Mouse (Mus musculus): ENCODE results near the gene Lrrc3c.
"Not testable (repeated sequence)": the region's sequence is repeated elsewhere in the genome, so short reads cannot be mapped to it uniquely, and the experiment has no call there.

Gene Lrrc3c

DNA sequence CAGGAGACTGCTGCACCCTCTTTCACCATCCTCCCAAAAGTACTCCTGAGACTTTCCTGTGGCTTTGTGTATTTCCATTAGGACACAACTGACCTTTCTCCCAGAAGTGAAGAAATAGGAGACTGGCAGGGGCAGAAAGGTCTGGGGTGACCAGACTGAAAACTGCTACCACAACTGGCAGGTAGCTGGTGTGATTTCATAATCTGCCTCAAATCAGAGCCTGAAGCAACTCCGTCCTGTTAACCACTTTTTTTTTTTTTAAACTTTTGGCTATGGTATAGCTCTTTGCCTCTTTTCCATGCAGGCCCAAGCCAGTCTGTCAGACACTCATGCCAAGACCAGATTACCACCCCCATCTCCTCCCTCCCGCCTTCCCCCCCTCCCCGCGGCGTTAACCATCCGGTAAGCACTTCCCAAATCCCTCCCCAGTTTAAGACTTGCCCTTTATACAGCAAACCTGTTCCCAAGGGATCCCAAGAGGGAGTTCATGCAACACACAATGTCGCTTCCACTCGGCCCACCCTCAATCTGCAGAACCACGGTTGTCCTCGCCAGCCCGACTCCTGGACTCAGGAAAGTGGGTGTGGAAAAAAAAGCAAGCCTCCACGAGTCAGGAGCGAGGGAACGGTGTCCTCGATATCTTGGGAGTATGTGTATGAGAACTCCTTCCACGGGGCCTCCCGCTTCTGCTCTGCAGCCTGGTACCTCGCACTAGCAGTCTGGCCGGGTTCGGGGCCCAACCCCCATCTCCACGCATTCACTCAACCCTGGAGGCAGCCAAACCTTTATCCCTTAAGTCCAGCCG is 11.8 kb upstream of the Lrrc3c start:
- DNase-seq (ENCODE audit: low read depth, low spot score): no peak

DNA sequence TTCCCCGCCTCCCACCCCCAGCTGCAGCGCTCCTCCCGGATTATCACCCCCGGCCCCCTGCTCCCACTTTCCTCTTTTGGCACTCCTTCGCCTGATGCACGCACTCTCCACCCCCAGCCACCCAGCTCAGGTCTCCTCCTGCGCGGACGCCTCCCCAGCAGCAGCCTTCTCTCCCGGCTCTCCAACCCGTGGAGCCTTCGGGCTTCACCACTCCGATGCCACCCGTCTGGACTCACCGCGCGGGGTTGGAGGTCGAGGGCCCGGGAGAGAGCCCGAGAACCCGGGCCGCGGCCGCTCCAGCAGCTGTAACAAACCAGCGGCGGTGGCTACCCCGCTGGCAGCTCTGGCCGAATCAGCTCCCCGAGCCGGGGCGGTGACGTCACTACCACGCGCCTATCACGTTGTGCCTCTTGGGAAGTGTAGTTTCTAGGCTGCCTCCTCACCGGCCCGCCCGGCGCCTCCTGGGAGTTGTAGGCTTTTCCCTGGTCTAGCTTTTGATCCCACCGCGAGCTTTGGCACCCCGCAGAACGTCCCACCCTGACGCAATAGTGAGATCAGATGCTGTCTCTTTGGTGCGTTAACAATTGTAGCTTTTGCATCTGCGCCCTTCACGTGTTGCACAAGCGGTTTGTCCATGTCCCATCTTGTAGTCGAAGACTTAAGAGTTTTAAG is 11.1 kb upstream of the Lrrc3c start, which contains the start of gene Ormdl3:
TSS of gene Ormdl3 (minus strand) at position 477 of the 672 bp plus-strand sequence.
- DNase-seq (ENCODE audit: low read depth, low spot score): peak; percentile 95

DNA sequence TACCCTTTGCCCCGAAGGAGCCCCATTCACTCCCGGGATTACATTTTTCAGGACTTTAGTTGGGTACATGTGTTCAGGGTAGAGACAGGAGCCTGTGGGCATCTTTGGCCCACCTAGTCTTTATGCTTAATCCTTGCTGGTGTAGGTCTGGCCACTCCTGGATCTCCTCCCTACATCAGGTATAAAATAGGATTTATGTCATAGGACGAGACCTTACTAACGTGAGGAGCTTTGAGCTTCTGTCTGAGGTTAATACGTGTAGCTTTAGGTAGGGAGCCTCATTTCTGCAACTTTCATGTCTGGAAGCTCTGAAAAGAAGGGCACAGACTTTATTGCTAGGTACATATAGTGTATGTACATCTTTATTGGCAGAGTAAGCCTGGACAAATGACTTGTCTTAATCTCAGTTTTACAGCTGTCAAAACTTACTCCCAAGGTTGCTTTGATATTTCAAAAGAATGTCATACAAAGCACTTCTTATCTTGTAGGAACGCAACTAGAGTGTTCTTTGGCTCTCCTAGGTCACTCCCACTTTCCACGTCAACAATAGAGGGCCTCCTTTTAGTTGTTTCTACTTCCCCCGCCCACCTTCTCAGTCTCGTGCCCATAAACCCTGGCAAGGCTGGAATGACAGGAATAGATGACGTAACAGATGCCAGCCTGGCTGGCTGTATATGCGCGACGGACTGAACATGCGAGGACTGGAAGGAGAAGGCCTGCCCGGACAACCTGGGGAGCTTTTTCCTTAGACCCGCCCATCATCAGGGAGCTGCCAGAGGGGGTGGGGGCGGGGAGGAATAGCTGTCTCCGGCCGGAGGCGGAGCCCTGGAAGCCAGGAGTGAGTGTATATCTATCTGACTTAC is 10.2 kb upstream of the Lrrc3c start:
- DNase-seq (ENCODE audit: low read depth, low spot score): peak; percentile 78

DNA sequence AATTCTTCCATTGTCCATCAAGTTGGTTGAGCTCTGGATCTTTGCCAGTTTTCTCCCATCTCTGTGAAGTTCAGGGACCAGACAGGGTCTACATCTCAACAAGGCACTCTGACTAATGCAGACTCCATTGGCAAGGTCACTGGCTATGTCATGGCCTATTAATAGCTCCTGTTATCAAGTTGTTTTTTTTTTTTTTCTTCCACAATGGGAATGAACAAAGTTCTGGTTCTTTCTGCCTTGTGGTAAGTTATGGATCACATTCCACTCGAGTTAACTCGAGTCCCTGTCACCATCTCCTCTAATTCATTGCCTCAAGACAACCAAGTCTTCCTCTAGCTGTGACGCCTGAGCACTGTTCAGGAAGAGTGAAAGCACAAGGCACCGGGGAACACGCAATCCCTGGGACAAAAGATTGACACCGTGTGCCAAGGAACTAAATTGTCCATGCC is 9.2 kb upstream of the Lrrc3c start:
- no peak for DNase-seq (ENCODE audit: low read depth, low spot score)

GRCm38 (mm10) chr11:98589306-98589705 is 8.8 kb upstream of the Lrrc3c start:
- no peak for DNase-seq (ENCODE audit: low read depth, low spot score)

GRCm38 (mm10) chr11:98590548-98591445 is 7.3 kb upstream of the Lrrc3c start:
- no peak for DNase-seq (ENCODE audit: low read depth, low spot score)

- no peak for DNase-seq (ENCODE audit: low read depth, low spot score)
These were observed 3.1 kb upstream of the Lrrc3c start for GRCm38 (mm10) chr11:98595021-98595420.

DNA sequence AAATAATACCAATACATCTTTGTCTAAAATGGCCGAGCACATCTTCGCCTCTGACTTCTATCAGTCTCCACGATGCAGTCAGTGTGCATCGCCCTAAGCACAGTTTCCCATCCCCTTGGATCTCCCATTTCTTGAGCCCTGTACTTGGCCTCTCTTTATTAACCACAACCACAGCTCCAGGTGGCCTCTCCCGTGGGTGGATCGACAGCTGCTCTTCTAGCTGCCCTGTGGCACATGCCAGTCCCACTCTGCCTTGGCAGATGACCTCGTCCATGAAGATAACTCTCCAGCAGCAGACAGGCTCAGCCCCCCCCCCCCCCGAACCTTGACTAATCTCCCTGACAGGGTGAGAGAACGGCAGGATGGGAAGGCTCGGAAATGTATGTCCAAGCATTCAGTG is 2.6 kb upstream of the Lrrc3c start:
- no peak for DNase-seq (ENCODE audit: low read depth, low spot score)

GRCm38 (mm10) chr11:98595955-98596354 is 2.1 kb upstream of the Lrrc3c start:
- DNase-seq (ENCODE audit: low read depth, low spot score): no peak

GRCm38 (mm10) chr11:98597363-98597762 is 728 bp upstream of the Lrrc3c start:
- DNase-seq (ENCODE audit: low read depth, low spot score): peak; percentile 78

- no peak for DNase-seq (ENCODE audit: low read depth, low spot score)
These were observed 780 bp downstream of the Lrrc3c start for GRCm38 (mm10) chr11:98598851-98599290.

- no peak for DNase-seq (ENCODE audit: low read depth, low spot score)
These were observed 1.2 kb downstream of the Lrrc3c start for GRCm38 (mm10) chr11:98599291-98599690.

GRCm38 (mm10) chr11:98602090-98602690 is 4.1 kb downstream of the Lrrc3c start:
- DNase-seq (ENCODE audit: low read depth, low spot score): no peak

DNA sequence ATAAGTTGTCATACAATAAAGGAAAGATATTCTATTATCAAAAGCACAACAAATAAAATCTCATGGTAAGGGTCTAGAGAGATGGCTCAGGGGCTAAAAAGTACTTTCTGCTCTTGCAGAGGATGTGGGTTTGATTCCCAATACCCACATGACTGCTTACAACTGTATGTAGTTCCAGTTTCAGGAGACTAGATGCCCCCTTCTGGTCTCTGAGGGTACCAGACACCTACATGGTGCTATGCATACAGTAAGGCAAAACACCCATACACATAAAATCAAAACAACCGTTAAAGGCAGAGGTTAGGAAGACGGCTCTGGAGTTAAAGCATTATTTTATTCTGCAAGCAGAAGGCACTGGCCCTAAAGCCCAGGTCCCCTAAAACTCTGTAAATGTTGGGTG is 5.9 kb downstream of the Lrrc3c start:
- no peak for DNase-seq (ENCODE audit: low read depth, low spot score)

- not testable (repeated sequence) for DNase-seq (ENCODE audit: low read depth, low spot score)
These were observed 6.8 kb downstream of the Lrrc3c start for GRCm38 (mm10) chr11:98604911-98605310.

- peak; percentile 47 for DNase-seq (ENCODE audit: low read depth, low spot score)
These were observed 8.7 kb downstream of the Lrrc3c start for GRCm38 (mm10) chr11:98606763-98607162.

DNA sequence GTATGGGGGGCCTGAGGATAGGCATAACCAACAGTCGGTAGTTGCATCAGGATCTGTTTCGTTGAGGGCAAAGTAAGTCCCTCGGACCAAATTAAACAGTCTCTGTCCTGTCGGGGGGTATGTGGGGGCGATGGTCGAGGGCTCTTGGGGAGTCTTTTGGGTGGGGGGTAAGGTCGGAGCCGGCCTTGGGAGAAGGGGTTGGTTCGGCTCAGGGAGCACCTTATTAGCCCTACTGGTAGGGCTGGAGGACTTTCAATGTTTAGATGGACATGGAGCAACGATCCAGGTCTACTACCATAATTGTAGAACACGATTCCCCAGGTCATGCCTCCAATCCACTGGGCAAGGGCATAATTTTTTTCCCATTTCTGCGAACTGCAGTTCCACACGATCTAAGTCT is 22.7 kb downstream of the Lrrc3c start:
- DNase-seq (ENCODE audit: low read depth, low spot score): no peak

DNA sequence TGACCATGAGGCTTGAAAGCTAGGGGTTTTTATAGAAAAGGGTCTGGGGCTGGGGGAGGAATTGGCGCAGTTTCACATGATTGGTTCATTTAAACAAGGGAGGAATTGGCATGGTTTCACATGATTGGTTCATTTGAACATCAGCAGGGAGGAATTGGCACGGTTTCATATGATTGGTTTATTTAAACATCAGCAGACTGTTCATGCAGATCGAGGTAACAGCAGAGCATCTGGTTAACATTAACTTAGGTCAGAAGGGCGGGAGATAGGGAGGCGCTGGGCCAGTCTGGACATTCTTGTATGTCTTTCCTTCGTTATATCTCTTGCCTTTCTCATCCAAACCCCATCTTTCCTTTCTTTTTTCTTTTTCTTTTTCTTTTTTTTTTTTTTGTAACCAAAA is 25.9 kb downstream of the Lrrc3c start:
- not testable (repeated sequence) for DNase-seq (ENCODE audit: low read depth, low spot score)

GRCm38 (mm10) chr11:98624381-98624780 is 26.3 kb downstream of the Lrrc3c start:
- not testable (repeated sequence) for DNase-seq (ENCODE audit: low read depth, low spot score)

Measured in c-Kit-negative CD71-positive TER-119-positive erythroid progenitor cells, embryonic 14.5 days (primary cell).